Mouse (Mus musculus) heart, postnatal 36 days (tissue): ENCODE measurements around the gene Hist2h4. TPM values are rescaled to one million over a fixed set of nuclear protein-coding genes. Genes with fewer than 3 reads are reported as not detected.

Experiments
- DNase-seq, 2 experiments: peaks; one replicate each; pipeline ENCODE4 v3.0.0; 2021 to 2022
- intact Hi-C: fragments of 180-260 bp; cut with DNase I; formaldehyde crosslinking; loops from one replicate; pipeline ENCODE4 v1.15.1; 2025
- microRNA-seq, 2 experiments: library from miRNA; unstranded; fragments of <30 nt; microRNA quantifications; one replicate each; pipeline ENCODE4 v1.2.0; 2021; ENCODE audit warnings: borderline number of aligned reads in 2 of 2
- total RNA-seq, 2 experiments: library from RNA; stranded (reverse); gene quantifications; 2 replicates each; pipeline ENCODE4 v1.2.3; 2021

The Hist2h4 gene
- total RNA-seq, 2 experiments from 2014 or later, result 14.0 to 17.5 TPM

DNA sequence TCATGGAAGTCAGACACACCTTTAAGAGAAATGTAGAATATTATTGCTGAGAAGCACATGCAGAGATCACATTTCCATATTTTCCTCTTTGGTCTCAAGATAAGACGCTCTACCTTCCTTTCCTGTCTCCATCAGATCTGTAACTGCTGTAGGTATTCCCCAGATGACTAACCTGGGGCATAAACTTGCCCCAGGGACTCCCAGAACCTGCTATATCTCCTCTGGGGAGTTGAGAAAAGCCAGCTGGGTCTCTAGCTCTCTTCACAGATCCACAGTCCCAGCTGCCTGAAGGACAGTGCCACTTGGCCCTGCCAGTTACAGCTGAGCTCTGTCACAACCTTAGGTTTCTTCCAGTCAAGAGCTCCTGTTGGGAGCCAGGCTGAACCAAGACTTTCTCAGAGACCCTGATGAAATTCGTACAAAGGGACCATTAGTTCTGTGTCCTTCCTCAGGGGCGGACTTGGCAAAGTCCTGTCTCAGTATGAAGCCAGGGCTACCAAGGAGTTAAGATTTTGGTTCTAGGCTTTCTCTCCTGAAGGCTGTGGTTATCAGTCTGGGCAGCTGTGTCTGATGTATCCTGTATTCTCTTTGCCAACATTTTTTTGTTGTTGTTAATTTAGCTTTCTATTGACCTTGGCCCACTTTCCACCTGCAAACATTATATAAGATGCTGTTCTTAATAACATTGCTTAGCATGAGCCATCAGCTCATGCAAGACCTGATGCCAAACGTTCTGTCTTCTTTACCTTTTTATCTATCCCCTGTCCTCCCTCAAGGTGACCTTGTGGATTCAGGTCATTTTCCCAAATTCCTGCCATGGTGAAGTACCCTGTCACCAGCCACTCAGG lies 32.0 kb downstream of the Hist2h4 start:
- intact Hi-C loops, result no loop called here
- DNase-seq, result no peak

DNA sequence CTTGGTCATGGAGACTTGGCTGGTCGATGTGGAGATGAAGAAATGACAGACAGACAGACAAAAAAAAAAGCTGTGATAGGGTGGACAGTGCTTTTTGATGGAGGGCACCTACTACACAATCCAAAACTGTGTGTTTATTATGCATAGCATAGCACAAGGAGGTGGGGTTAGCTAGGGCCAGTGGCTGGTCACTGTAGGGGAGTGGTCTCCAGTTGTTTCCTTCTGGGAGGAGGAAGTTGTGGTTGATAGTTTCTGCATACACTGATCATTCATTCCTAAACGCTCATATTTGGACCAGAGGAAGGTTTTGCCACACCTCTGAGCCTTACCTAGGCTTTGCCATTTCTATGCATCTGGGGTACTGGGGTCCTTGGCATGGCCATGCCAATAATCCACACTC lies 32.7 kb downstream of the Hist2h4 start:
- intact Hi-C loops, result no loop called here
- DNase-seq, result no peak

DNA sequence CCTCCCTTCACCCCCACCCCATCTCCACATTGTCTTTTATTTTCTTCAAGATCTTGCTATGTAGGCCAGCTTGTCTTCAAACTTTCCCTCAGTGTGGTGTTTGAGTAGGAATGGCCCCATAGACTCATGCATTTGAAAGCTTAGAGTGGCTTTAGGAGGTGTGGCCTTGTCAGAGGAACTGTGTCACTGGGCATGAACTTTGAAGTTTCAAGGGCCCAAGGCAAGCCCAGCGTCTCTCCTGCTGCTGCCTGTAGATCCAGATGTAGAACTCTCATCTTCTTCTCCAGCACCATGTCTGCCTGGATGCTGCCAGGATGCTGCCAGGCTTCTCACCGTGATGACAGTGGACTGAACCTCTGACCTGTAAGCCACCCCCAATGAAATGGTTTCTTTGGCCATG lies 34.3 kb downstream of the Hist2h4 start:
- intact Hi-C loops, result no loop called here
- no peak for DNase-seq

DNA sequence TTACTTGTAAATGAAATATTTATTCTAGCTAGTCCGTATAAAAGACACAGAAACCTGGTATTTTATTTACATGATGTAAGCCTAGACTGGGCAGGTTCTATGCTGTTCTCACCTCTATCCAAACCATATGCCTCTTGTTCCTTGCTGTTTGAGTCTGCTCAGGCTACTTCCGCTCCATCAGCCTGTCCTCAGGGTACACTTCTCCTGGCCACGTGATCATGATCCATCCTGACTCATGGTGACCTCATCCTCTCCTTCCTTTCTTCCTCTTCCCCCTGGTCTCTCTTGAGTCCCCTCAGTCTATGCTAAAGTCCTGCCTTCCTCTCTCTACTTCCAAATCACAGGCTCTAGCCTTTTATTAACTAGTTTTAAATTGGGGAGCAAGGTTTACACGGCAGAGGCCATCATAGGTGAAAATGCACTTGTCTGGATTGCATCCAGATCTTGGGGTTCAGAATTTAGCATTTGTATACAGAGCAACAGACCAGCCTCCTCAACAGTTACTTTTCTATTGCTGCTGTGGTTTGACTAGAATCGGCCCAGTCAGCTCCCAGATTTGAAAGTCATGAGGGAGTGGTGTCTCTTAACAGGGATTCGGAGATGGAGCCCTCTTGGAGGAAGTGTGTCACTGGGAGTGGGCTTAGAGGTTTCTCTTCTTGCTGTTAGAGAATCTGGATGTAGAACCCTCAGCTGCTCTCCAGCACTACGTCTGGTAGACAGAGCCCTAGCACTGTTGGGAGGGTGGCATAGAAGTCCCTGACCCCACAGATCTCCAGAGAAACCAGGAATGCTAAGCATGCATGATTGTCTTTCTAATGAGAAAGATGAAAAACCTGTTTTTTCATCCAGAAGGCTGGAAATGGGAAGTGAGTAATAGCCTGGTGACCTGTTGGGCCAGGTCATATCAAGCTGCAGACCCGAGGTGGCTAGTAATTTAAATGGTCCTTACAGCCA lies 36.1 kb downstream of the Hist2h4 start:
- intact Hi-C loops, result no loop called here

DNA sequence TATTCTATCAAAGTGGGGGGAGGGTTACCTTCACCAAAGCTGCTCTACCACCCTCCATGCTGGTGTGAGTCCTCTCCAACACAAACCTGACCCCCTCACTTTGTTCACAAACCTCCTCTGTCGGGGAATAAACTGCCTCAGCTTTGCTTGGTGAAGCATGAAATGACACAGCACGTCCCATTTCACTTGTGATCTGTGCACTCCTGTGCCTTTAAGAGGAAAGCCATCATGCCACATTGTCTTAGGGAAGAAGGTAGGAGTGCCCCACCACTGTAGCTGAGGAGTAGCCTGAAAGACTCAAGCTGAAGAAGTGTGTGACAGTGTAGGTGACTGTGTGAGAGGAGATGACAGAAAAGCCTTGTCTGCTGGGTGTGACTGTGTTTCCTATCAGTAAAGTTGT lies 37.7 kb downstream of the Hist2h4 start:
- intact Hi-C loops, result no loop called here
- DNase-seq, result no peak

More for the DNA sequence above, 36.1 kb downstream of the Hist2h4 start:
- peak in 1 of 2 experiments; percentile 18 for DNase-seq

DNA sequence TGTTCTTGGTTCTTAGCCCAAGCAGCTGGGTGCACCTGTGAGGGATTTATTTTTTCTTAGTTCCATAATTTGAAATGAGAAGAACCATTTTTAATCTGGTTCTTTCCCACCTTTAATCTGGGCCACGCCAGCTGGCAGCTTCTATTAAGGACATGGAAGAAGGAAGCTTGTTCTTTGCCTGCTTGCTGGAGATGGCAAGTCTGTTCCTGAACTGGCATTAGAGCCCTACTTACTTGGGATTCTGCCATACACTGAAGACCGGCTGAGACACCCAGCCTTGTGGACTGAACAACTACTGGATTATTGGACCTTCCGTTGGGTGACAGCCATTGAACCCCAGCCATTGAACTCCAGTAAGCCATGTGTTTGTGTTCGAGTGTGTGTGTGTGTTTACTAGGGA lies 40.3 kb downstream of the Hist2h4 start:
- intact Hi-C loops, result no loop called here
- DNase-seq, result no peak

DNA sequence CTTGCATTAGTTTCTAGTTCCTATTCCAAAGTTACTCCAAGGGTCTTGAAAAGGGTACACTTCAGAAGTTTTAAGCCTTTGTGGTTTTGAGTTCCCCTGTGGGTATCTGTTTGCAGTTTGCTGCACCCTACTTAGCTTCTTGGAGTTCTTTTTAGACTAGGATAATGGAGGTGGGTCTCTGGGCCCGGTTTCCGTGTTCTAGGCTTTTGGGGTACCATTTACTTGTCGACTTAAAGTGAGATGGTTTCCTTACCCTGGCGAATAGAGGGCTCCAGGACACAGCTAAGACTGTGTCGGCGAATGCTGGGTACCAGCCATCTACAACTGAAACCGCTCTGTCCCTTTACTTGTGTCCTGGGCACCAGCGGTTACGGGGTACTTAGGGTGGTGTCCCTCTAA lies 41.5 kb downstream of the Hist2h4 start:
- intact Hi-C loops, result loop anchor here (2.0 kb wide), 2 partner anchors 15 to 41 kb away; partner anchors contain the start of gene Hist2h4
- peak in 1 of 2 experiments; percentile 33 for DNase-seq

DNA sequence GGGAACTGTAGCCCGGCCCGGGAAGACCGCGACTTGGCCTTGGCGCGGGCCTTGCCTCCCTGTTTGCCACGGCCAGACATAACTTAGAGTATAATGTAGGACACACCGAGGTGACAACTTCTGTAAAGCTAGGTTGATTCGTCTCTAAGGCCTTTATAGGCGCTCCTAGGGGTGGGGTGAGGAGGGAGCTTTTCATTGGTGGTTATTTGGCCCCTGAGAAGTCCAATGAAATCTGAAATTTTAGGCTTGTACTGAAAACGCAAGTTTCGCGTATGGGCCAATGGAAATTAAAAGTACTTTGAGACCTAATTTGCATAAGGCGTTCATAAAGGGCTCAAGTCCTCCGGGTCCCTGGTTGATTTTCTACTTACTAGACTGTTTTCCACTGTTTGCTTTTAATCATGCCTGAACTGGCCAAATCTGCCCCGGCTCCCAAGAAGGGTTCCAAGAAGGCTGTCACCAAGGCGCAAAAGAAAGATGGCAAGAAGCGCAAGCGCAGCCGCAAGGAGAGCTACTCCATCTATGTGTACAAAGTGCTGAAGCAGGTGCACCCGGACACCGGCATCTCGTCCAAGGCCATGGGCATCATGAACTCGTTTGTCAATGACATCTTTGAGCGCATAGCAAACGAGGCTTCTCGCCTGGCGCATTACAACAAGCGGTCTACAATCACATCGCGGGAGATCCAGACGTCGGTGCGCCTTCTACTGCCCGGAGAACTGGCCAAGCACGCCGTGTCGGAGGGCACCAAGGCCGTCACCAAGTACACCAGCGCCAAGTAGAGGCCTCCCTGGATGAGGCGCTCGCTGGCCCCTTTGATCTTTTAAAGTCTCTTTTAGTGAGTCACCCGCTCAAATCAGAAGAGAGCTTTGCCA lies 42.1 kb downstream of the Hist2h4 start, which contains the start of the genes Hist2h2ac and Hist2h2be:
TSS of gene Hist2h2ac (minus strand) at position 116 of the 875 bp plus-strand sequence.
TSS of gene Hist2h2be (plus strand) at position 355 of the 875 bp plus-strand sequence.
- intact Hi-C loops, result loop anchor here (2.0 kb wide), 2 partner anchors 16 to 42 kb away; partner anchors contain the start of gene Hist2h4
- peak; percentile 83 to 85 for DNase-seq

DNA sequence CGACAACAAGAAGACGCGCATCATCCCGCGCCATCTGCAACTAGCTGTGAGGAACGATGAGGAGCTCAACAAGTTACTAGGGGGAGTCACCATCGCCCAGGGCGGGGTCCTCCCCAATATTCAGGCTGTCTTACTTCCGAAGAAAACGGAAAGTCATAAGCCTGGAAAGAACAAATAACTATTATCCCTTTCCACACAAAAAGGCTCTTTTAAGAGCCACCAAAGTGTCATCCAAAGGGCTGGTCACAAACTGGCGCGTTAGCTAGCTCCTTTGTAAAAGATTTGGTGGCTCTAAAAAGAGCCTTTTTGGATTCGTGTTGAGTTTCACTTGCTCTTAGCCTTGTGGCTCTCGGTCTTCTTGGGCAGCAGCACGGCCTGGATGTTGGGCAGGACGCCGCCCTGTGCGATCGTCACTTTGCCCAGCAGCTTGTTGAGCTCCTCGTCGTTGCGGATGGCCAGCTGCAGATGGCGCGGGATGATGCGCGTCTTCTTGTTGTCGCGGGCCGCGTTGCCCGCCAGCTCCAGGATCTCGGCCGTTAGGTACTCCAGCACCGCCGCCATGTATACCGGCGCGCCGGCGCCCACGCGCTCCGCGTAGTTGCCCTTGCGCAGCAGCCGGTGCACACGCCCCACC lies 42.9 kb downstream of the Hist2h4 start:
- DNase-seq, result peak; percentile 42 to 87
- intact Hi-C loops, result loop anchor here (2.0 kb wide), 2 partner anchors 17 to 43 kb away; partner anchors contain the start of gene Hist2h4

DNA sequence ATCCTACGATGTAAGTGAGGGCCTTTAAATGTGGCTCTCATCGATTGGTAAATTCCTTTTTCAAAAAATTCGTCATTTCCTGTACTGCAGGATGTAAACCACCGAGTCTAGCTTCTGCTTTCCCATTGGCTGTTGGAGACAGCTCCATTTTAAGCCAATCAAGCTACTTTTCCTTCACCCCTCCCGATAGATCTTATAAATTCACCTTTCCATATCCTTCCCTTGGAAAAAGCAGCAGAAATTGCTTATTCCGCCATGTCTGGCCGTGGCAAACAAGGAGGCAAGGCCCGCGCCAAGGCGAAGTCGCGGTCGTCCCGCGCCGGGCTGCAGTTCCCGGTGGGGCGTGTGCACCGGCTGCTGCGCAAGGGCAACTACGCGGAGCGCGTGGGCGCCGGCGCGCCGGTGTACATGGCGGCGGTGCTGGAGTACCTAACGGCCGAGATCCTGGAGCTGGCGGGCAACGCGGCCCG lies 43.4 kb downstream of the Hist2h4 start, which contains the start of the genes Bola1 and Hist2h2ab:
TSS of gene Bola1 (minus strand) at position 49 of the 470 bp plus-strand sequence.
TSS of gene Hist2h2ab (plus strand) at position 205 of the 470 bp plus-strand sequence.
- intact Hi-C loops, result loop anchor here (2.0 to 5.0 kb wide), 4 partner anchors 17 to 152 kb away; partner anchors contain the start of genes Hist2h4 and Sf3b4
- DNase-seq, result peak; percentile 72 to 88

DNA sequence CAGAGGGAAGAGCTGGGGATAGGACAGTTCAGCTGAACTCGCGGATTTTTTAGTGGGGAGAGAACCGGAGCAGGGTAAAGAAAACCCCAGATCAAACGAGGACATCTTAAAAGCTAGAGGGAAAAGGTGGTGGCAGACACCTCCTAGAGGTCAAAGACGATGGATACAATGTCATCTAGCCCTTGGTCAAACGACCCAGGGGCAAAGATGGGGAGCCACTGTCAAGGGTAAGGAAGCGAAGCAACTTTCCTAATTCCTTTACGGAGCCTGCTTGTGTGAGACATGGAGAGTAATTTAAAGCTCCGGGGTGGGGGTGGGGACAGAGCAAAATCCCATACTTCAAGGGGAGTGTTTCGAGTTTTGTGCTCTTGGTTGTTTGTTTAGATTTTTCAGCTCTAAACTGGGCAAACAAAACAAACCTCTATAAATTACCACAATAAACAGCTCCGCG lies 43.9 kb downstream of the Hist2h4 start:
- intact Hi-C loops, result loop anchor here (2.0 to 5.0 kb wide), 2 partner anchors 46 to 152 kb away; partner anchors contain the start of gene Sf3b4
- DNase-seq, result peak; percentile 37 to 50

Small RNAs within 50 kb of the gene (microRNA-seq; reads per million reads assigned to microRNA genes)
- 0 reads per million in 2 experiments for gene Gm44492
- 0 reads per million in 2 experiments for gene Gm47311
- 0 reads per million in 2 experiments for gene Gm47313

Other genes with a start within 250 kb of the Hist2h4 start
- gene Vps45, start 204.8 kb downstream of the Hist2h4 start, total RNA-seq, result 10 to 100 TPM; 22.3 to 26.0 TPM
- 10 to 100 TPM; 56.7 to 67.6 TPM for gene Otud7b, start 158.8 kb downstream of the Hist2h4 start, total RNA-seq
- 1 to 10 TPM; 2.0 to 5.6 TPM for gene Mtmr11, start 101.3 kb downstream of the Hist2h4 start, total RNA-seq
- gene Sf3b4, start 91.0 kb downstream of the Hist2h4 start, total RNA-seq, result 10 to 100 TPM; 15.1 to 17.3 TPM
- gene Sv2a, start 82.2 kb downstream of the Hist2h4 start, total RNA-seq, result 1 to 10 TPM; 3.4 to 9.9 TPM
- gene Bola1, start 43.6 kb downstream of the Hist2h4 start, total RNA-seq, result 10 to 100 TPM; 25.1 to 26.9 TPM
- 1 to 10 TPM; 1.9 to 2.3 TPM for gene Hist2h2ab, start 43.4 kb downstream of the Hist2h4 start, total RNA-seq
- gene Hist2h2ac, start 42.4 kb downstream of the Hist2h4 start, total RNA-seq, result 10 to 100 TPM; 32.1 to 35.4 TPM
- gene Hist2h2be, start 42.2 kb downstream of the Hist2h4 start, total RNA-seq, result 10 to 100 TPM in 1 of 2 experiments, 1 to 10 TPM in 1; 8.3 to 10.5 TPM
- gene Hist2h3c2, start 24.2 kb downstream of the Hist2h4 start, total RNA-seq, result 10 to 100 TPM in 1 of 2 experiments, 1 to 10 TPM in 1; 8.9 to 10.6 TPM
- gene Hist2h2aa2, start 23.0 kb downstream of the Hist2h4 start, total RNA-seq, result 100 to 1,000 TPM; 243 to 253 TPM
- 10 to 100 TPM in 1 of 2 experiments, 1 to 10 TPM in 1; 6.4 to 16.6 TPM for gene Hist2h2aa1, start 17.8 kb downstream of the Hist2h4 start, total RNA-seq
- gene Hist2h3c1, start 16.6 kb downstream of the Hist2h4 start, total RNA-seq, result not detected
- gene Hist2h3b, start 5.3 kb upstream of the Hist2h4 start, total RNA-seq, result 10 to 100 TPM; 36.6 to 38.6 TPM
- gene Hist2h2bb, start 6.4 kb upstream of the Hist2h4 start, total RNA-seq, result 10 to 100 TPM; 51.8 to 59.2 TPM
- 1 to 10 TPM in 1 of 2 experiments, under 1 TPM in 1; 0.47 to 1.4 TPM for gene Fcgr1, start 30.7 kb upstream of the Hist2h4 start, total RNA-seq
- gene BC107364, start 189.0 kb upstream of the Hist2h4 start, total RNA-seq, result not detected